Mouse (Mus musculus) stomach, embryonic 14.5 days (tissue): Measurements from ENCODE around the gene Mblac2. TPM values are rescaled to one million over a fixed set of nuclear protein-coding genes. Genes with fewer than 3 reads are reported as not detected.
"Not testable (repeated sequence)": the region's sequence is repeated elsewhere in the genome, so short reads cannot be mapped to it uniquely, and the experiment has no call there.

ENCODE experiments used
- ATAC-seq: fragments of 200-750 bp; cut with Nextera tagmentation; 2 replicates; pipeline ENCODE4 v1.8.0; 2017; ENCODE audit warnings: low read depth, moderate TSS enrichment; ENCODE audit not compliant: insufficient number of reproducible peaks, insufficient read depth, low FRiP score
- H3K27ac ChIP-seq: fragments of 300-500 bp; sonication (generic); 2 replicates; pipeline ENCODE4 v1.5.1; 2014; ENCODE audit warnings: mild to moderate bottlenecking, low read length, moderate library complexity, mixed read lengths
- H3K27me3 ChIP-seq: fragments of 300-500 bp; sonication (generic); 2 replicates; pipeline ENCODE4 v1.6.1; 2014; ENCODE audit warnings: low read length, control low read depth, mixed read lengths; ENCODE audit not compliant: control insufficient read depth, insufficient read depth
- H3K36me3 ChIP-seq: fragments of 300-500 bp; sonication (generic); 2 replicates; pipeline ENCODE4 v1.6.1; 2014; ENCODE audit warnings: mild to moderate bottlenecking, control low read depth, low read length, moderate library complexity, mixed read lengths; ENCODE audit not compliant: control insufficient read depth, insufficient read depth
- H3K4me1 ChIP-seq: fragments of 300-500 bp; sonication (generic); 2 replicates; pipeline ENCODE4 v1.6.1; 2014; ENCODE audit warnings: low read length, control low read depth, mixed read lengths; ENCODE audit not compliant: control insufficient read depth, insufficient read depth
- H3K4me2 ChIP-seq: fragments of 300-500 bp; sonication (generic); replicated peaks from 2 replicates; pipeline ENCODE4 v1.6.1; 2014; ENCODE audit warnings: low read depth, low read length, control low read depth
- H3K4me3 ChIP-seq: fragments of 300-500 bp; sonication (generic); 2 replicates; pipeline ENCODE4 v1.5.1; 2014; ENCODE audit warnings: low read depth, low read length, control low read depth
- H3K9ac ChIP-seq: fragments of 300-500 bp; sonication (generic); replicated peaks from 2 replicates; pipeline ENCODE4 v1.6.1; 2014; ENCODE audit warnings: low read depth, mild to moderate bottlenecking, control low read depth, low read length, moderate library complexity, mixed read lengths
- H3K9me3 ChIP-seq: fragments of 300-500 bp; sonication (generic); 2 replicates; pipeline ENCODE4 v1.6.1; 2016; ENCODE audit warnings: low read depth, low read length, control low read depth; ENCODE audit not compliant: control insufficient read depth
- WGBS: fragments of 180-500 bp; shearing (Covaris S2); extraction: QIAGEN DNeasy Blood & Tissue Kit; methylation state at CpG from one replicate; pipeline ENCODE4 v1.1.7; 2014; 5-methylcytosine and 5-hydroxymethylcytosine counted together
- polyA plus RNA-seq: library from polyadenylated mRNA; unstranded; fragments of >200 nt; fragmentation: Nextera tagmentation; extraction: Ambion mirVana; gene quantifications from 2 replicates; pipeline ENCODE4 v1.2.1, GENCODE M21; 2014

Gene Mblac2
- polyA plus RNA-seq, 1 experiment from 2014 or later: 9.3 TPM

DNA sequence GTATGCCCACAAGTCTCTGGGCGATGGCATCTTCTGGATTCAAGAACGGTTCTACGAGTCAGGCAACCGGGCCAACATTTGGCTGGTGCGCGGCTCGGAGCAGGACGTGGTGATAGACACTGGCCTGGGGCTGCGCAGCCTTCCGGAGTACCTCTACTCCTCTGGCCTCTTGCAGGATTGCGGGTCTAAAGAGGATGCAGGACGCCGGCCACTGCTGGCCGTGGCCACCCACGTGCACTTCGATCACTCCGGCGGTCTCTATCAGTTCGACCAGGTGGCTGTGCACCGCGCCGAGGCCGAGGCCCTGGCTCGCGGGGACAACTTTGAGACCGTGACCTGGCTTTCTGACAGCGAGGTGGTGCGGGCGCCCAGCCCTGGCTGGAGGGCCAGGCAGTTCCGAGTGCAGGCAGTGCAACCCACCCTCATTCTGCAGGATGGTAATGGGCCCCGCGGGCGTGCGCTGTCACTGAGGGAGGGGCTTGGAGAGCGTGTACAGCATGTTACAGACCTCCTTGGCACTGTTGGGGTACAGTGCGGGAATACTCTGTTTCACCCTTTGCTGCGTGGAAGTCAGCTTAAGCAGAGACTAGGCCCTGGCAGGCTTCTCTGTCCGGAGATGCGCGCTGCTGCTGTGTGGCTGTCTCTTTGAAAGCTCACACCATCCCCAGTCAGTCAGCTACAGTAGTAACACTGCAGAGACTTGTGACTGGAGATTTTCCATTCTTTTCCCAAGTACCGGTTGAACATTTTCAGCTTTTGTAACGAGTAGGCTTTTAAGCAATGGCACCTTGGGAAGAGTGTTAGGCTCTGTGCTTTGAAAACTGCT, 618 bp downstream of the Mblac2 start:
- 1% methylated on average over 42 of the region's 42 CpGs for WGBS
- peak; percentile 47 for ATAC-seq

DNA sequence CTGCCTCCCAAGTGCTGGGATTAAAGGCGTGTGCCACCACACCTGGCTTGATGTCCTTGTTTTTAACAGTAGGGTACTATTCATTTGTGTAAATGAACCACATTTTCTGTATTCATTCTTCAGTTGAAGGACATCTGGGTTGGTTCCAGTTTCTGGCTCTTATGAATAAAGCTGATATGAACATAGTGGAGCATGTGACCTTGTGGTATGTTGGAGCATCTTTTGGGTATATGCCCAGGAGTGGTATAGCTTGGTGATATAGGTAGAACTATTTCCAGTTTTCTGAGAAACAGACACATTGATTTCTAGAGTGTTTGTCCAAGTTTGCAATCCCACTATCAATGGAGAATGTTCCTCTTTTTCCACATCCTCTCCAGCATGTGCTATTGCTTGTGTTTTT, 2.8 kb downstream of the Mblac2 start:
- 96% methylated on average over 1 of the region's 1 CpGs for WGBS
- Histone ChIP-seq H3K4me1 (peaks cover 7% of the 10 kb centered on the region; the same call in 1 of the 2 replicates), H3K4me2 (no peak overlapping the region), H3K9ac (no peak overlapping the region), H3K9me3 (no peaks in the 10 kb centered on the region), H3K4me3 (no peak overlapping the region), H3K36me3 (no peaks in the 10 kb centered on the region), H3K27me3 (no peaks in the 10 kb centered on the region), H3K27ac (no peak overlapping the region)
- no peak for ATAC-seq

More for the DNA sequence above, 618 bp downstream of the Mblac2 start:
- Histone ChIP-seq H3K9ac (peak overlapping the region; percentile 48), H3K4me3 (peak overlapping the region; percentile 79), H3K4me2 (peak overlapping the region; percentile 98), H3K9me3 (no peaks in the 10 kb centered on the region), H3K4me1 (peaks cover 7% of the 10 kb centered on the region; the same call in 1 of the 2 replicates), H3K36me3 (no peaks in the 10 kb centered on the region), H3K27ac (peak overlapping the region; percentile 44; the same call in 1 of the 2 replicates), H3K27me3 (no peaks in the 10 kb centered on the region)

DNA sequence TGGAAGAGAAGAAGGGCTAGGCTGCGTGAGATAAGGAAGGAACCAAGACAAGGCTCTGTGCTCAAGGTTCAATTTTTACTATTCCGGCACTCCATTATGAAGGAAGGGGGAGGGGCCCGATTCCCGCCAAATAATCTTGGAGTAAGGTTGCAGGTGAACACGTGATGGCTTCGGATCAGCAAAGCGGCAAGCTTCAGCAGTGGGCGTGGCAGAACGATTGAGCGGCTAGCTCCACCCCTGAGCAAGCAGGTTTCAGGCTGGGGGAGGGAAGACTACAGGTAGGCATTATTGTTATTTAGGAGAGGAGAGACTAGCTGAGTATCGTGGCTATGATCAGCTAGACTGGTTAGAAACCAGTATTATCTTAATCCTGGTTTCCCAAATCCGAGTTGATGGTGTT, 17.0 kb downstream of the Mblac2 start:
- H3K9me3 ChIP-seq, H3K4me1 ChIP-seq, ATAC-seq, H3K27ac ChIP-seq, H3K36me3 ChIP-seq, H3K4me3 ChIP-seq, H3K4me2 ChIP-seq, H3K9ac ChIP-seq, H3K27me3 ChIP-seq: not testable (repeated sequence)
- WGBS: 53% methylated on average over 12 of the region's 12 CpGs

DNA sequence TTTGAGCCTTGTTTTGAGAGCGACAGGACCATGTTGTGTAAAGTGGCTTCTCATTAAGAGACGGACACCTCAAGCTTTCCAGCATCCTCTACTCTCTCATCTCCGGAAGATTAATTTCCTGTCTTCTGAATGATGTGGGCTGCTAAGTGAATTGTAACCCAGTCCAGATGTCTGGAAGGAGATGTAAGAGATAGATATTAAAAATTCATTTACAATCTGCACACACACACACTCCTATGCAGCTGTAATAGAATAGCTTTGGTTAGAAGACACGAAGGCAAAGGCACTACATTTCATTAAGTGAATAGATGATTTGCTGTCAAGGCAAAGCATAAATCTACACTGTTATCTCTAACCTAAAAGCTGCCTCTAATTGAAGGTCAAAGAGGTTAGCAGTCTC, 18.0 kb downstream of the Mblac2 start:
- no peak overlapping the region for H3K4me2 ChIP-seq
- no peak overlapping the region for H3K9ac ChIP-seq
- ATAC-seq: no peak
- H3K4me3 ChIP-seq: no peak overlapping the region
- H3K4me1 ChIP-seq: no peaks in the 10 kb centered on the region
- no peaks in the 10 kb centered on the region for H3K36me3 ChIP-seq
- 54% methylated on average over 4 of the region's 4 CpGs for WGBS
- H3K9me3 ChIP-seq: no peaks in the 10 kb centered on the region
- H3K27ac ChIP-seq: no peak overlapping the region
- no peaks in the 10 kb centered on the region for H3K27me3 ChIP-seq

DNA sequence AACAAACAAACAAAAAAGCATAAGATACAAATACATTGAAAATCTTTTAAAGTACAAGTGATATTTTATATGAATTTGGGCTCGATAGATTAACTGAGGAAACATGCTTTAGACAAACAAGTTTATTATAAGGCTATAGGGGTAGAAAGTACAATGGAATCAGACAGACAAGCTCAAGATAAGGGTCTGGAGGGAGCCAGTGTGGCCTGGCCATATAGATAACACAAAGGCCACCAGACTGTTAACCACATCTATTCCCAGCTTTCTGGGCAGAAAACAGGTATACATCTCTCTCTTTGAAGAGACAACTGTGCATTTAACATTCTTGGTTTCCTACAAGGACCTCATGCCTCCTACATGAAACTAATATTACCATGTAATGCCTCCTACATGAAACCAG, 19.2 kb downstream of the Mblac2 start:
- WGBS: 78% methylated on average over 1 of the region's 1 CpGs
- no peaks in the 10 kb centered on the region for H3K36me3 ChIP-seq
- no peak overlapping the region for H3K4me3 ChIP-seq
- no peaks in the 10 kb centered on the region for H3K9me3 ChIP-seq
- H3K4me2 ChIP-seq: no peak overlapping the region
- ATAC-seq: no peak
- no peaks in the 10 kb centered on the region for H3K27me3 ChIP-seq
- no peak overlapping the region for H3K27ac ChIP-seq
- H3K4me1 ChIP-seq: no peaks in the 10 kb centered on the region
- no peak overlapping the region for H3K9ac ChIP-seq

DNA sequence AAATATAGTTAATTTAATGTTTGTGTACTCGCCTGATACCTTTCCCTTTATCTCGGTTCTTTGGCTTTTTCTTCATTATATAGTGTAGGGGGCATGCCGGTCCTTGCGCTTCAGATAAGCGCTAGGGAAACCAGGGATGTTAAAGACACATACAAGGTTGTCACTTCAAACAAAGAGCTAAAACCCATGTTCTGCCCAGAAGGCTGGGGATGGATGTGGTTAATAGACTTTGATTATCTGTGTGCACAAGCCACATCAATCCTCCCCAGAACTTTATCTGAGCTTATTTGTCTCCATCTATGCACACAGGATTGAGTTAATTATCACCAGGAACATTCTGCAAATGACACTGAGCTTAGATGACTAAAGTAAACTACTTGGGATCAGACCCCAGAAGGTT, 25.5 kb downstream of the Mblac2 start:
- no peak overlapping the region for H3K9ac ChIP-seq
- no peaks in the 10 kb centered on the region for H3K4me1 ChIP-seq
- no peaks in the 10 kb centered on the region for H3K9me3 ChIP-seq
- ATAC-seq: no peak
- H3K36me3 ChIP-seq: no peaks in the 10 kb centered on the region
- no peaks in the 10 kb centered on the region for H3K27me3 ChIP-seq
- 72% methylated on average over 5 of the region's 5 CpGs for WGBS
- no peak overlapping the region for H3K4me2 ChIP-seq
- no peak overlapping the region for H3K27ac ChIP-seq
- no peak overlapping the region for H3K4me3 ChIP-seq

DNA sequence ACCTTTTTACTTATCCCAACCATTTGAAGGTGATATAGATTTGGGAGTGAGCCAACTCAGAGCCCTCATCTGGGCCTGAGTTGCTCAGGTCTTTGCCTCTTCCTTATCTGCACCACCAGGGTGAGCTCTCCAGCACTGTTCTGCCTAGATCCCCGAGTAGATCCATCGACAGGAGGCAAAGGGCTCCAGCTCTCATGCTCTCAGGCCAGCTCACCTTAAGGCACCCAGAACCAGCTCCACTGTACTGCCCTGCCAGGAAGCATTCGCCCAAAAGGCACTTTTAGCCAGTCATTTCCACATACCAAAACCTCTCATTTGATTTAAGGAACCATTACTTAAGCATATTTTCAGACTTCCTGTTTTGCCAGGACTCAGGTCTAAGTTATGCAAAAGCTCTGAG, 29.8 kb downstream of the Mblac2 start:
- Histone ChIP-seq H3K9me3 (no peaks in the 10 kb centered on the region), H3K27me3 (no peaks in the 10 kb centered on the region), H3K4me2 (no peak overlapping the region), H3K4me1 (no peaks in the 10 kb centered on the region), H3K27ac (no peak overlapping the region), H3K9ac (no peak overlapping the region), H3K4me3 (no peak overlapping the region), H3K36me3 (no peaks in the 10 kb centered on the region)
- no peak for ATAC-seq
- 53% methylated on average over 3 of the region's 3 CpGs for WGBS

DNA sequence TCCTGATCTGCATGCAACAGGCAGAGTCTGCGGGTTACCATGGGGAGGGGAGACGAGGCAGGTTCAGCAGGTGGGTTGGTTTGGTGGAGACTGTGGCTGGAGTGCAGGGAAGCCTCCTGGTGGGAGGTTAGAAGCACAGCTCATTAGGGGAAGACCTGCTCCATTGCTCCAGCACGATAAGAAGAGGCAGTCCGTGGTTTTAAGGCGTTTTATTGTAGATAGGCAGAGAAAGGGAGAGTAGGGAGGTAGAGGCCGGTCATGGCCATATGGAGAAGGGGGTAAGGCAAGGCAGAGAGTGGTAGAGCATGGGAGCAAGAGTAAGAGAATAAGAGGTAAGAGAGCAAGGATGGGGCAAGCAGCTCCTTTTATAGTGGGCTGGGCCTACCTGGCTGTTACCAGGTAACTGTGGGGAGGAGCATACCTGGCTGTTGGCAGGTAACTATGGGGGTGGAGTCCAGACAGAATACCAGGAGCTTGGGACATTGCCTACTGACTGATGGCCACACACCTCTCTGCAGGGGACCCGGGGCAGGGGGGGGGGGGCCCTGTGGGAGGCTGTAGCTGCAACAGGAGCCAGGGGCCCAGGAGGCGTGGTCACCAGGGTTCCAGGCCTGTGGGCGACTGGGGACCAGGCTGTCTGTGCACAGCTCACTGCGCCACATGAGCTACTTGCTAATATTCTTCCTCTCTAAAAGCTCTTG, 32.4 kb downstream of the Mblac2 start:
- H3K9me3 ChIP-seq: no peaks in the 10 kb centered on the region
- no peak overlapping the region for H3K27ac ChIP-seq
- 52% methylated on average over 10 of the region's 10 CpGs for WGBS
- H3K27me3 ChIP-seq: no peaks in the 10 kb centered on the region
- peak; percentile 6; the same call in 1 of the 2 replicates for ATAC-seq
- no peaks in the 10 kb centered on the region for H3K36me3 ChIP-seq
- no peaks in the 10 kb centered on the region for H3K4me1 ChIP-seq
- H3K9ac ChIP-seq: no peak overlapping the region
- no peak overlapping the region for H3K4me2 ChIP-seq
- no peak overlapping the region for H3K4me3 ChIP-seq
